Mouse (Mus musculus) forebrain, postnatal 0 days (tissue): Measurements from ENCODE around the gene Txnl4b. TPM values are rescaled to one million over a fixed set of nuclear protein-coding genes. Genes with fewer than 3 reads are reported as not detected.

ENCODE experiments used
- ATAC-seq: fragments of 200-750 bp; cut with Nextera tagmentation; 2 replicates; pipeline ENCODE4 v1.8.0; 2017; ENCODE audit warnings: mild to moderate bottlenecking, moderate library complexity
- DNase-seq: peaks from one replicate; pipeline ENCODE4 v3.0.0-alpha.2; 2015
- H3K27ac ChIP-seq: fragments of 300-500 bp; sonication (generic); 2 replicates; pipeline ENCODE4 v1.5.1; 2014; ENCODE audit warnings: low read depth, mild to moderate bottlenecking, antibody characterized with exemption, low read length, moderate library complexity, mixed read lengths
- H3K27me3 ChIP-seq: fragments of 300-500 bp; sonication (generic); 2 replicates; pipeline ENCODE4 v1.6.1; 2014; ENCODE audit warnings: mild to moderate bottlenecking, low read length, mixed read lengths; ENCODE audit not compliant: insufficient read depth
- H3K36me3 ChIP-seq: fragments of 300-500 bp; sonication (generic); 2 replicates; pipeline ENCODE4 v1.6.1; 2014; ENCODE audit warnings: mild to moderate bottlenecking, moderate library complexity; ENCODE audit not compliant: insufficient read depth
- H3K4me1 ChIP-seq: fragments of 300-500 bp; sonication (generic); 2 replicates; pipeline ENCODE4 v1.6.1; 2014; ENCODE audit warnings: antibody characterized with exemption; ENCODE audit not compliant: insufficient read depth
- H3K4me2 ChIP-seq: fragments of 300-500 bp; sonication (generic); 2 replicates; pipeline ENCODE4 v1.6.1; 2014; ENCODE audit warnings: low read depth, mild to moderate bottlenecking, moderate library complexity
- H3K4me3 ChIP-seq: fragments of 300-500 bp; sonication (generic); 2 replicates; pipeline ENCODE4 v1.5.1; 2014; ENCODE audit warnings: low read depth, low read length, mixed read lengths
- H3K9ac ChIP-seq: fragments of 300-500 bp; sonication (generic); 2 replicates; pipeline ENCODE4 v1.6.1; 2014; ENCODE audit warnings: mild to moderate bottlenecking
- H3K9me3 ChIP-seq: fragments of 300-500 bp; sonication (generic); 2 replicates; pipeline ENCODE4 v1.6.1; 2016; ENCODE audit warnings: low read length
- CTCF ChIP-seq: sonication (generic); IDR thresholded peaks from 2 replicates; pipeline ENCODE4 v1.5.1; 2016; ENCODE audit warnings: antibody characterized with exemption, control low read depth, low read depth
- WGBS: fragments of 180-500 bp; shearing (Covaris S2); extraction: QIAGEN DNeasy Blood & Tissue Kit; methylation state at CpG from one replicate; pipeline ENCODE4 v1.1.7; 2014; 5-methylcytosine and 5-hydroxymethylcytosine counted together
- polyA plus RNA-seq: library from polyadenylated mRNA; unstranded; fragments of >200 nt; fragmentation: Nextera tagmentation; extraction: Ambion mirVana; gene quantifications from 2 replicates; pipeline ENCODE4 v1.2.1, GENCODE M21; 2015
- total RNA-seq: library from RNA; depleted of rRNA; stranded (reverse); fragments of >200 nt; gene quantifications from 2 replicates; pipeline ENCODE4 v1.2.3, GENCODE M21; 2014

Gene Txnl4b
- total and polyA plus RNA-seq, 2 experiments from 2014 or later: 12.0 to 34.0 TPM

- H3K4me1 ChIP-seq: no peaks in the 10 kb centered on the region
- no peak overlapping the region for H3K4me3 ChIP-seq
These were observed 27.6 kb downstream of the Txnl4b start for GRCm38 (mm10) chr8:109593117-109593788.

GRCm38 (mm10) chr8:109595854-109596253 is 30.2 kb downstream of the Txnl4b start:
- Histone ChIP-seq H3K9me3 (no peaks in the 10 kb centered on the region), H3K9ac (no peak overlapping the region), H3K4me3 (no peak overlapping the region), H3K36me3 (peaks cover 36% of the 10 kb centered on the region), H3K27me3 (no peaks in the 10 kb centered on the region), H3K4me2 (no peak overlapping the region), H3K27ac (no peak overlapping the region), H3K4me1 (no peaks in the 10 kb centered on the region)
- ATAC-seq (no peak), DNase-seq (peak; percentile 41)
- peak; percentile 79 for TF ChIP-seq CTCF
- WGBS: 49% methylated on average over 8 of the region's 8 CpGs

More at GRCm38 (mm10) chr8:109593117-109593788, 27.6 kb downstream of the Txnl4b start:
- H3K27me3 ChIP-seq: no peaks in the 10 kb centered on the region
- no peak overlapping the region for H3K27ac ChIP-seq
- H3K4me2 ChIP-seq: no peak overlapping the region
- no peak for ATAC-seq
- TF ChIP-seq CTCF: peak; percentile 63
- no peaks in the 10 kb centered on the region for H3K9me3 ChIP-seq
- peaks cover 27% of the 10 kb centered on the region for H3K36me3 ChIP-seq
- WGBS: 79% methylated on average over 6 of the region's 6 CpGs
- peak; percentile 44 for DNase-seq
- H3K9ac ChIP-seq: no peak overlapping the region

- Histone ChIP-seq H3K4me3 (no peak overlapping the region), H3K27me3 (no peaks in the 10 kb centered on the region; the same call in 1 of the 2 replicates), H3K4me1 (no peaks in the 10 kb centered on the region; the same call in 1 of the 2 replicates), H3K36me3 (peaks cover 21% of the 10 kb centered on the region), H3K9ac (no peak overlapping the region), H3K27ac (no peak overlapping the region), H3K4me2 (no peak overlapping the region), H3K9me3 (no peaks in the 10 kb centered on the region)
- DNase-seq (no peak), ATAC-seq (no peak)
- TF ChIP-seq CTCF: no peak
- WGBS: 91% methylated on average over 2 of the region's 2 CpGs
These were observed 41.0 kb downstream of the Txnl4b start for GRCm38 (mm10) chr8:109606725-109607124.

- 10% methylated on average over 12 of the region's 12 CpGs for WGBS
These were observed 42.0 kb downstream of the Txnl4b start for GRCm38 (mm10) chr8:109607650-109608049.

GRCm38 (mm10) chr8:109608271-109609152 is 42.8 kb downstream of the Txnl4b start, which contains the start of gene Dhodh:
TSS of gene Dhodh (minus strand) at chr8:109608673.
- H3K9ac ChIP-seq: peak within 1 kb of the TSS; percentile 73
- peaks cover 6% of the 10 kb centered on the region for H3K36me3 ChIP-seq
- peak within 1 kb of the TSS; percentile 94 for H3K27ac ChIP-seq
- H3K27me3 ChIP-seq: no peaks in the 10 kb centered on the region; the same call in 1 of the 2 replicates
- no peaks in the 10 kb centered on the region for H3K9me3 ChIP-seq
- ATAC-seq (peak; percentile 99), DNase-seq (peak; percentile 99)
- peak within 1 kb of the TSS; percentile 78 for H3K4me2 ChIP-seq
- WGBS: 1% methylated on average over 42 of the region's 42 CpGs
- no peaks in the 10 kb centered on the region; the same call in 1 of the 2 replicates for H3K4me1 ChIP-seq
- TF ChIP-seq CTCF: peak; percentile 60
- peak within 1 kb of the TSS; percentile 56 for H3K4me3 ChIP-seq

More at GRCm38 (mm10) chr8:109607650-109608049, 42.0 kb downstream of the Txnl4b start:
- no peaks in the 10 kb centered on the region; the same call in 1 of the 2 replicates for H3K4me1 ChIP-seq
- H3K4me2 ChIP-seq: peak overlapping the region; percentile 78
- H3K4me3 ChIP-seq: peak overlapping the region; percentile 56
- H3K9me3 ChIP-seq: no peaks in the 10 kb centered on the region
- H3K27ac ChIP-seq: no peak overlapping the region
- ATAC-seq (no peak), DNase-seq (peak; percentile 17)
- H3K9ac ChIP-seq: peak overlapping the region; percentile 46
- no peak for TF ChIP-seq CTCF
- H3K36me3 ChIP-seq: peaks cover 14% of the 10 kb centered on the region
- no peaks in the 10 kb centered on the region; the same call in 1 of the 2 replicates for H3K27me3 ChIP-seq

- Histone ChIP-seq H3K4me2 (peak overlapping the region; percentile 78), H3K27ac (peak overlapping the region; percentile 94), H3K9ac (peak overlapping the region; percentile 73), H3K9me3 (no peaks in the 10 kb centered on the region), H3K27me3 (no peaks in the 10 kb centered on the region; the same call in 1 of the 2 replicates), H3K4me1 (no peaks in the 10 kb centered on the region; the same call in 1 of the 2 replicates), H3K4me3 (peak overlapping the region; percentile 56), H3K36me3 (0 out of 2 replicates have a peak, but pooled peaks cover under 1% of the 10 kb centered on the region)
- no peak for TF ChIP-seq CTCF
- DNase-seq (no peak), ATAC-seq (no peak)
- WGBS: 14% methylated on average over 5 of the region's 5 CpGs
These were observed 43.4 kb downstream of the Txnl4b start for GRCm38 (mm10) chr8:109609153-109609502.
